ENCODE assay signal across 8 mouse cellular contexts in the genomic region with DNA sequence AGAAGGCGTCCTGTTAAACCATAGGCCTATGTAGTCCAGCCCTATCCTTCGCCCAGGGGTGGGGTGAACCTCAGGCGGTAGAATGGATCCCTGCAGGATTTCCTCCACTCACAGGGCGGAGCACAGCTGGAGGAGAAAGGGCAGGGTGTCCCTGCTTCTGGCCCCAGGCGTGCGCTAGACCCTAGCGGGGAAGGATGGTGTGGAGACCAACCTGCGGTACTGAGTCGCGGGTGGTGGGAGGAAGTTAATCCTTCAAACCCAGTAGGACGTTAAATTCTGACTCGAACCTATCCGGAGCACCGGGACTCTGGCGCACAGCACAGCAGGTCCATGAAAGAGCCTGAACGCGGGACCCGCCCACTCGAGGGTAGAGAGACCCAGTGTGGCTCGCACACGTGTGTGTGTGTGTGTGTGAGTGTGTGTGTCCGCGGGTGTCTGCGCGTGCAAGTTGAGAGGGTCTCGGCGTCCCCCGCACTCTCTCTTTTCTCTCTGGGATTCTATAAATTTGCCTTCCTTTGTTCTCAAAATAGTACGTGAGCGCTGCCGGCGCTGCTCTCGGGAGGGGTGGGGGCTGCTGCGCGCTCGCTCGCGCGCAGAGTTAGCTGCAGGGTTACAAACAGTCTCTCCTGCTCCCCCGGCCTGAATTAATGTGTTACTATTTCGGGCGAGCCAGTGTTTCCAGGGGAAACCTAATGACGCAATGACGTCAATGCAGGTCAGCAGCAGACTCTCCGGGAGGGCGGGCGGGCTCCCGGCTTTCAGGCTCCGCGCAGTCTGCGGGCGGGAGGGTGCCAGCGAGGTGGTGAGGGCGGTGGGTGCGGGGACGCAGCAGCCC.
A peak's percentile ranks its signal among the peaks of the same experiment; 100 is the strongest.
DNase-seq lines count a peak whose midpoint lies in the region; ATAC-seq and TF ChIP-seq lines count a peak whose summit lies in the region.

No protein-coding gene starts in this region.

- peaks cover 81% of the 10 kb centered on the region for H3K27me3 ChIP-seq in heart, embryonic 13.5 days (replicated peaks)
- H3K27me3 ChIP-seq in liver, embryonic 13.5 days = peaks cover 58% of the 10 kb centered on the region

- peak overlapping the region; percentile 77 for H3K9ac ChIP-seq in heart, embryonic 13.5 days
- H3K9ac ChIP-seq in liver, embryonic 13.5 days = no peak overlapping the region

- H3K36me3 ChIP-seq in heart, embryonic 13.5 days = no peaks in the 10 kb centered on the region
- no peaks in the 10 kb centered on the region for H3K36me3 ChIP-seq in liver, embryonic 13.5 days

- H3K27ac ChIP-seq in cortical plate, adult 2 months (ENCODE audit: insufficient read depth, low read length) = peak overlapping the region; percentile 44; the same call in 1 of the 2 replicates
- no peak overlapping the region for H3K27ac ChIP-seq in heart, embryonic 13.5 days (replicated peaks)
- H3K27ac ChIP-seq in liver, embryonic 13.5 days = no peak overlapping the region

- peak; percentile 18 for DNase-seq in gastrocnemius, adult 18-20 months (ENCODE audit: low spot score)
- DNase-seq in gastrocnemius, postnatal 36 days = no peak
- peak; percentile 67 to 83 for DNase-seq in kidney, postnatal 36 days
- DNase-seq in liver, embryonic 13.5 days = no peak
- DNase-seq in right cerebral cortex, postnatal 10 days (ENCODE audit: low spot score in 2 of 2) = peak; percentile 83 to 92
- no peak for DNase-seq in B cell, adult 2 months

- peak overlapping the region; percentile 96 for H3K4me2 ChIP-seq in heart, embryonic 13.5 days
- peak overlapping the region; percentile 61 for H3K4me2 ChIP-seq in liver, embryonic 13.5 days

- under 1% methylated on average over 56 of the region's 56 CpGs for WGBS in heart, embryonic 13.5 days
- under 1% methylated on average over 56 of the region's 56 CpGs for WGBS in liver, embryonic 13.5 days (ENCODE audit: insufficient replicate concordance)

- ATAC-seq in heart, embryonic 13.5 days (ENCODE audit: extremely low read depth, insufficient number of reproducible peaks, low FRiP score, low TSS enrichment) = no peak
- ATAC-seq in liver, embryonic 13.5 days (ENCODE audit: low read depth) = no peak

- H3K4me3 ChIP-seq in cortical plate, adult 2 months (ENCODE audit: insufficient read depth, low read length) = peak overlapping the region; percentile 46
- peak overlapping the region; percentile 61 for H3K4me3 ChIP-seq in heart, embryonic 13.5 days
- H3K4me3 ChIP-seq in liver, embryonic 13.5 days (replicated peaks) = peak overlapping the region; percentile 40

- no peaks in the 10 kb centered on the region for H3K9me3 ChIP-seq in heart, embryonic 13.5 days
- H3K9me3 ChIP-seq in liver, embryonic 13.5 days (replicated peaks) = no peaks in the 10 kb centered on the region

- intact Hi-C loops in gastrocnemius, postnatal 36 days (cut with DNase I) = no loop called here

- peaks cover 4% of the 10 kb centered on the region; the same call in 1 of the 2 replicates for H3K4me1 ChIP-seq in cortical plate, adult 2 months (ENCODE audit: control insufficient read depth, insufficient read depth, low read length)
- H3K4me1 ChIP-seq in heart, embryonic 13.5 days = peaks cover 14% of the 10 kb centered on the region
- H3K4me1 ChIP-seq in liver, embryonic 13.5 days (replicated peaks) = peaks cover 6% of the 10 kb centered on the region; the same call in 1 of the 2 replicates

- no peak for TF ChIP-seq POLR2A in cortical plate, adult 2 months (IDR thresholded peaks at IDR 0.05; ENCODE audit: extremely low read depth, insufficient read depth, low read length)

- TF ChIP-seq CTCF in cortical plate, adult 2 months (IDR thresholded peaks at IDR 0.05; ENCODE audit: extremely low read depth, insufficient read depth, low read length) = no peak

Comparison
In these comparisons a context has a peak if more than half of its experiments do, and no peak if none do; other contexts are left out.
1. DNase-seq: peak in gastrocnemius, adult 18-20 months (single experiment), kidney, postnatal 36 days (2 of 2) and right cerebral cortex, postnatal 10 days (2 of 2); none in gastrocnemius, postnatal 36 days (0 of 2), liver, embryonic 13.5 days (single experiment) and B cell, adult 2 months (0 of 2).
2. Peak in every context shown above with its lines, with median percentiles within 50 percentile points of each other: H3K4me3 ChIP-seq.